Mouse (Mus musculus) adrenal gland, postnatal 14 days (tissue): ENCODE data around the gene Zfp72. TPM values are rescaled to one million over a fixed set of nuclear protein-coding genes. Genes with fewer than 3 reads are reported as not detected.

Experiments
- DNase-seq: peaks from one replicate; pipeline ENCODE4 v3.0.0; 2021; ENCODE audit warnings: mixed read lengths
- long read RNA-seq, 2 experiments: library from polyadenylated mRNA; stranded (forward); transcript quantifications; one replicate each; pipeline ENCODE4 v2.0.0; 2021
- microRNA-seq, 2 experiments: library from miRNA; unstranded; fragments of <30 nt; microRNA quantifications; one replicate each; pipeline ENCODE4 v1.2.0; 2021
- total RNA-seq: library from RNA; stranded (reverse); gene quantifications from 2 replicates; pipeline ENCODE4 v1.2.3, GENCODE M21; 2021

Gene Zfp72
- 3.4 and 3.7 TPM in 2 replicates for total RNA-seq
- long read RNA-seq, experiment 1, full-length matches to known transcripts, result 2 of 2 reads
- long read RNA-seq, experiment 1, partial matches to known transcripts, result 0 of 2 reads
- long read RNA-seq, experiment 1, other reads (novel, unspliced or antisense), result 0 of 2 reads
- long read RNA-seq, experiment 2, full-length matches to known transcripts, result 1 of 1 reads
- long read RNA-seq, experiment 2, partial matches to known transcripts, result 0 of 1 reads
- long read RNA-seq, experiment 2, other reads (novel, unspliced or antisense), result 0 of 1 reads

DNA sequence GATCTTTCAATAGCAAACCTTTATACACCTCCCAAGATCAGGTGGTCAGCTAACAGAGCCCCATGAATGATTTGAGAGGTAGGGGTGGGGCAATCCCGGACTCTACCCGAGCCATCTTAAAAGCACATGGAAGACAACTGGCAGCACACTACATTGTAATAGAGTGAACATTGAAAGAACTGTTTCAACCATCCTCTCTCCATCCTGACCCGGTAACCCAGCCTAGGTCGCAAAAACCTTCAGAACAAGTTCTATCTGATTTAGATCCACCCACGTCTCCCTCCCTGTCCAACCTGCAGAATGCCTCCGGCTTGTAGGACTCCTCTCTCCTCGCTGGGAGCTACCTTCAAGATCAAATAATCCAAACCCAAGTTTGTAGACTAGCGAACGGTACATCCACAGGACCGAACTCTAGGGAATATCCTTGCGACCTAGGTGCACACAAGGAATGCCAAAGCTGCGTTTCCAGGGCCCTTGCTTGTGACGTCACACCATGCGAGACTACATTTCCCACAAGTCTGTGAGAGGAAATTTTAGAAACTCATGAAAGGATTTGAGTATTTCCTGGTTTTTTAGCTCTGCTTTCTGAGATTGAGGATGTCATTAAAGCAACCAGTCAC lies at the start of gene Zfp72:
Gene Zfp72 (minus strand): TSS at position 466 of the 620 bp plus-strand sequence.
- peak; percentile 86 for DNase-seq

DNA sequence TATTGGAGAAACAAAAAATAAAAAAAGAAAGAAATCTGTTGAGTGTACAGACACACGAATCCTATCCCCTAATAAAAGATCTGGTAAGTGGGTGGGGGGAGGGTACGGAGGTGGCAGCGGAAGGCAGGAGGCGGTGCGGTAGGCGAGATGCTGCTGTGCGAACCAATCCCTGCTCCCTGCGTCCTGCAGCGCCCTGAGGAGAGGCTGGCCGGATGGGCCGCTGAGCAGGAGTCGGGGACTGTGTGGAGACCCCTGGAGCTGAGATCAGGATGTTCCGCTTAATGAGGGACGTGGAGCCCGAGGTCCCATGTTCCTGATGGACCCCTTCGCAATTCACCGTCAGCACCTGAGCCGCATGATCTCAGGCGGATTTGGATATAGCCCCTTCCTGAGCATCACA lies 49.3 kb upstream of the Zfp72 start:
- DNase-seq, result no peak

DNA sequence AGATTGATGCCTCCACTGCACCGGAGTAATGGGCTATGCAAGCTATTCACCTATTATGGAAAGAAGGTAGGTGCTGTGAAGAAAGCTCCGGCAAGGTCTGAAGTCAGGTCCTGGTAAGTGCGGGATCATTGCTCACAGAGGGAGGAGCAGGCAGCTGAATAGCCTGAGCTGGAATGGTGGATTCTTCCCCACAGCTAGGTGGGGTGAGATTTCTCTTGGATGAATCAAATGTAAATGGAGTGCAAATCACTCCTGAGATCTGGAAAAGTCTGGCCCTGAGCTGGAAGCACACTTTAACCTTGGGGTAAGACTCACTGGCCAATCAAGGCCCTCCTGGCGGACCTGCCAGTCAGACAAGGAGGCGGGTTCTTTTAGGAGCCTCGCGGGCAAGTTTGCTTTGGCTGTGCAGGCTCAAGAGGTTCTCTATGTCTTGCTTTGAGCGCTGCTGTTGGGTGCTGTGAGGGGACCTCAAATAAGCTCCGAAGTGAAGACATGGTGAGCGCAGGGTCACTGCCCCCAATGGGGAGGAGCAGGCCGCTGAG lies 8.7 kb upstream of the Zfp72 start, which contains the start of gene Ftl1-ps1:
Gene Ftl1-ps1 (plus strand): TSS at position 397 of the 542 bp plus-strand sequence.
- peak; percentile 77 for DNase-seq

DNA sequence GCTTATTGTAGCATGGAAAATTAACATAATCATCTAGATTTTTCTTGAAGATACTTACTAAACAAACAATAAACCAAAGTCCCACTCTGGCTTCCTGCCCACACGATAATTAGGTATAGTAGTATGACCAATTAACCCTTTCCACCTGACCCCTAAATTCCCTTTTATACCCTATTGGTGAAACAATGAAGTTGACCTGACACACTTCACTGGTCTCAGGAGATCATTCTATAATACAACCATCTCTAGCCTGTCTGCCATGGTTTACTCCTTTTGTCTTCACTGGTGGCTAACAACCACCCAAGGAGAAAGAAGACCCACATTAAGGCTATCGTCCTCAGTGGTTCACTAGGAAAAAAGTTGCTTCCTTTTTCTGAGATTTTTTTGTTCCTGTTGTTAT lies 520 bp upstream of the Zfp72 start:
- DNase-seq, result no peak

DNA sequence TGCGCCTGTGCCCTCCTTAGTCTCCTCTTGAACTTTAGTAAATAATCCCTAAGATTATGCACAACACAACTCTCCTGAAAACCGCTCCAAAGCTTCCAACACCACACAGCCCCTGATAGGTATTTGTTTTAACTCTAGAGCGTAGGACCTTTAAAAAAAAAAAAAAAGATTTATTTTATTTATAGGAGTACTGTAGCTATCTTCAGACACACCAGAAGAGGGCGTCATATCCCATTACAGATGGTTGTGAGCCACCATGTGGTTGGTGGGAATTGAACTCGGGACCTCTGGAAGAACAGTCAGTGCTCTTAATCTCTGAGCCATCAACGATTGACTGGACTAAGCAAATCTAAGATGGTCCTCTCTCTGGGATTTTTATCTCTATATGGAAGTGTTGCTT lies 906 bp downstream of the Zfp72 start:
- no peak for DNase-seq

DNA sequence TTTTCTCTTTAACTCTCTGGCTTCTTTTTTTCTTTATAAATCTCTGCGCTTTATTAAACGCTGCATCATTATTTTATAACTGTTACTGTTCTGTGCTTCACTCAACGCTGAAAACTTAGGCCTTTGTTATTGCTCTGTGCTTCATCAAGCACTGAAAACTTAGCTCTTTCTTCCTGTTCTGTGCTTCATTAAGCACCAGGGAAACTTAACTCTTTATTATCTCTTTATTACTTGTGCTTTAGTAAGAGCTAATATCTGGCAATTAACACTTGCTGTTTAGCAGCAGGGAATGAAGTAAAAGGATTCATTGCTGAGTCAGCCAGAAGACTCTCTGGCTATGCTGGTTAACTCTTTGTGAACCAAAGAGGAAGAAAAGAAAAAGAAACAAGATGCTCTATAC lies 8.3 kb downstream of the Zfp72 start:
- no peak for DNase-seq

DNA sequence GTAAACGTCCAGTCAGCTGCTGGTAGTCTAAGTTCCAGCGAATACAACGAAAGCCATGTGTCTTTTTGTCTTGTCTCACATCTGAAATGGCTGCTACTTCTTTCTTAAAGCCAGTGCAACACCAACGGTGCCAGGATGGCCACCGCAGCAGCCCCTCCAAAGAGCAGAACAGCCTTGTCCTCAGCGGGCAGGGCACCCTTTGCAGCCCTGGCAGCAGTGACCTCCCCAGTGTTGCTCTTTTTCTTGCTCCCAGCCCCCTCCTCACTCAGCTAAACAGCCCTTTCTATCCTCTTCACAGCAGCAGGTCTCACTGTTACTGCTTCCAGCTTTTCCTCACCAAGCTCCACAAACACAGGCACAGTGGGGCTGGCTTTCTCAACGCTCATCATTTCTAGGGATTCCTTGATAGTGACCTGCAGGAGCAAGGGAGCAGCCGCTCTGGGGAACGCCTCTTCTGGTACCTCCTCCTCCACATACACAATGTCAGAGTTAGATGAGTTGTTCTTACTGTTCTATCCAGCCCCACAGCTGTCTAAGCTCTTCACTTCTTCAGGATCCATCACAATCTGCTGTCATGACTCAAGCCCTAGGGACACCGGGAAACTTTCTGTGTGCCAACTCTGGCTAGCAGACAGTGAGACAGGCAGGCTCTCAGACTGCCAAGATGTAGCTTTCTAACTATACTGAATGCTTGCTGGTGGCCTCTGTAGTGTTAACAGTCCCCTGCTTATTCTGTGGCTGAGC lies 8.9 kb downstream of the Zfp72 start:
- DNase-seq, result peak; percentile 7

DNA sequence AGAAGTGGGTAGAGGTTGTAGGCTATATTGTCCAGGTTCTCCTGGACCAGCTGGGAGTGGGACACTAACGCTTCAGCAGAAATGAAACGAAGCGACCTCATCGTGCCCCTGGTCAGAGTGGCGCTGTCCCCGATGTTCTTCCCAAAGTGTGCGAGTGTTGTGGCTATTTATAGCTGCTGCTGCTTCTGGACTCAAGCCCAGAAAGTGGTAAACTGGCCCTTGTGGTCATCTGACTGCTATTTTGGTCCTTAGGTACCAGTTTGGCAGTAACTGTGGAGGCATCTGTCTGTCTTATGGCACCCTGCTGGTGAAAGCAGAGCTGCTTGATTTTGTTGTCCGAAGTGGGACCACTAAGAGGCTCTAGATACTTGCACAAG lies 26.8 kb downstream of the Zfp72 start, which contains the start of gene Lrrc14b:
Gene Lrrc14b (minus strand): TSS at position 147 of the 377 bp plus-strand sequence.
- peak; percentile 60 for DNase-seq

DNA sequence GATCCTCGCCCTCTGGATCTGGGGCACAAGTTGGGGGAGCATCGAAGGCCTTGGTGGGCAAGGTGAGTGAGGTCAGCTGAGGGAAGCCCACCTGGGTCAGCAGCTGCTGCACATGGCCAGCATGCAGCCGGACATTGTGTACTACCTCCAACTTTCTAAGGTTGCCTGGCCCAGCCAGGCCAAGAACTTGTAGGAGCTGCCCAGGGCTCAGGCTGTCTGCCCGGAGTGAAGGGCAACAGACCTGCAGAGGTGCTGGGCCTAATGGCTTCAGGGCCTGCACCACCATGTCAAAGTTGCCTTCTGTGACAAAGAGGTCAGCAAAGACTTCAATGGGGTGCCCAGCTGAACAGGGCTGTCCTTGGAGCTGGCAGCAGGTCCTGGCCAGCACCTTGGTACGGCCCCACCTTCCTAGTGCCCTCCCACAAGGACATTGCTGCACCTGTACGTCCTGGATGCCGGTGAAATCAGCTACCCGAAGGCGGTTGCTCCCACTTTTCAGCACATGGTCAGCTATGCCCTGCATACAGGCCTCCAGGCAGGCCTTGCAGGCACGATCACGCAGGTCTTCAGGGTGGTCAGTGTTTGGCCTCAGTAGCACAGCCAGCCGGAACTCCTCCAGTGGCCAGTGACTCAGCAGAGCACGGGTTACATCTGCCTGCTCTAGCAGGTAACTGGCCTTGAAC lies 27.3 kb downstream of the Zfp72 start:
- DNase-seq, result no peak

DNA sequence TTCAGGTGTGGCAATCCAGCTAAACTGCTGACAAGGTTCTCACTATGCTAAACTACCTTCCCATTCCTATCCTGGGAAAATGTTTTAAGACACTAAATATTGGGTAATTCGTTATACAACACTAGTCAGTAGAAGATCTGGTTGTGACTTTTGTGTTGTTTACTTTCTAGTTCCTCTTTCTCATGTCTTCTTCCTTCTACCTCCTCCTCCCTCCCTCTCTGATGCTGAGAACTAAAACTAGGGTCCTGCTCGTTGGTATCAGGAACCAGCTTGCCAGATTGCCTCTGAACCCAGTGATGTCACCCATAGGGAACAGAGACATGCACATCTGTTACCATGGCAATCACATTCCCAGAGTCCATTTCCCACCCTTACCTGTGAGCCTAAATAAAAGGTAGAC lies 28.4 kb downstream of the Zfp72 start:
- DNase-seq, result no peak

DNA sequence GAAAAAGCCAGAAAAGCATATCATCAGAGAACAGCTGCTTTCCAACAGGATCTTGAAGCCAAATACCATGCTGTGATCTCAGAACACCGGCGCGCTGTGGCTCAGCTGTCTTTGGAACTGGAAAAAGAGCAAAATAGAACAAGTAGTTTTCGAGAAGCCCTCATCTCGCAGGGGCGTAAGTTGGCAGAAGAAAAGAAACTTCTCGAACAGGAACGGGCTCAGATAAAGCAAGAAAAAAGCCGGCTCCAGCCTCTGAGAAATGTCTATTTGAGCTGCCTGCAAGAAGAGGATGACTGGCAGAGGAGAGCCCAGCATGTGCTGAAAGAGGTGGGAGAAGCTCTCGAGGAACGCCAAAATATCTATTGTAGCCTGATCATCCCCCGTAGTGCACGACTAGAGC lies 34.1 kb downstream of the Zfp72 start:
- no peak for DNase-seq

DNA sequence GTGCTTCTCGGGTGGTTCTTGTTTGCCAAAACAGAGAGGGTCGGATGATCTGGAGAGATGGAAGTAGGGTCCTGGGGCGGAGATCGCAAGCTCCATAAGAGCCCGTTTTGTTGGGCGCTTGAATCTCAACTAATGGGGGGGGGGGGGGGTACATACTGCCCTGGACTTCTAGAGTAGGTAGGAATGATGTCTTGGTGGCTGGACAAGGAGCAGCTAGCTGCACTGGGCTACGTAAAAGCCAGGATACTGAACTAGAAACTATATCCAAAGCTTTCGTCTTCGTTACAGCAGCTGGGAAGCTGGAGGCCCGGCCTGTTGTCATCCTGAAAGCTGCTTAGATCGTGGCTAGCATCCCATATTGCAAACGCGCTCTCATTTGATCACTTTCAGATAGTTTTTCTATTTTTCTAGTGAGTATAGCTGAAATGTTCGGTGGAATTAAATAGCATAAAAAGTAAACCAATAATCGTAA lies 40.2 kb downstream of the Zfp72 start:
- no peak for DNase-seq

DNA sequence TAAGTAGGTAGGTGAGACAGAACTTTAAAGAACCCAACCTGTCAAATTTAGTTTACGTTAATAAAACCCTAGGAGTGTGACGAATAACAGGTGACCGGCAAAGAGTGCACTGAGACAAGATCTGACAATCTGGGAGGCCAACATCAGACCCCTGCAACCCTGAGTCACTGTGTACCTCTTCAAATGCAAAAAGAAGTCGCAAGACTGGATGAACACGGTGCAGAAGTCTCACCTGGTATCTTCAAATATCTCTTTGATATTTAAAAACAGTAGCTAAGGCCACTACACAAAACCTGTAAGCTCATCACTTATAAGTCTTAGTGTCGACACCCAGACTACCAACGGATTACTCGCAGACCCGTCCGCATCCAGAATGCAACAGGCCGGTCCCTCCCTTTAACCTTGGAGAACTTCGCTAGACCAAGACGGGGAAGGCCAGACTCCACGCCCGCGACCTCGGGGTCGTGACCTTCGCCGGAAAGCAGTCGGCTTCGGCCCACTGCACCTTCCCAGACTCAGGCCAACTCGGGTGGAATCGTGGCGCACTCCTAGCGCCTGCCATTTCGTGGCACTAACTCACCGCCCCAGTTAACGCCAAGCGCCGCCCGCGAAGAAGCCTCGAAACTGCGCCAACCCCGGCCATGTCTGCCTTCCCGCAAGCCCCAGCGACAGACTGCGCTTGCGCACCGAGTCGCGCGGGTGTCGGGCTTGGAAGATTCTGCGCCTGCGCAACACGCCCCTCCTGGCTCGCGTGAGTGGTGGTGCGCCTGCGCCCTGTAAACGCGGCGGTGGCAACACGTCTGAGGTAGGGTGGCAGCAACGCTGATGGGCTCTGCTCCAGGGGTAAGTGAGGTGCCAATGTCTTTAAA lies 40.8 kb downstream of the Zfp72 start, which contains the start of the genes Sdha and Ccdc127:
Gene Sdha (minus strand): TSS at position 715 of the 869 bp plus-strand sequence.
Gene Ccdc127 (plus strand): TSS at position 744 of the 869 bp plus-strand sequence.
- peak; percentile 98 for DNase-seq

DNA sequence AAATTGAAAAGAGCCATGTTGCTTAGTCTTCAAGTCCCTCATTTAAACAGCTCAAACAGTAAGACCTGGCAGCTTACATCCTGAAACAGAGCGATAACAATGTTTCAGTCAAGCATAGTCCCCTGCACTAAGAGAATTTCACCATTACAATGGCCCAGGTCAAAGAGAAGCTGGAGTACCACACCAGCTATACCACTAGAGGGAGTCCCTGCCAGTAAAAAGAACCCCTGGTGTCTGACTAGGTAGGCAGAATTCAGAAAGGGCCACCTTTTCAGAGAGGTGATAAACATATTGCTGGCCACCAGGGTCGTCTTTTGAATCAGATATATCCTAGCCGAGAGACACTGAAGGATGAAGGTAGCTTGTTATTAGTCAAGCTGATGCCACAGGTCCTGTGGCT lies 49.6 kb downstream of the Zfp72 start:
- DNase-seq, result peak; percentile 67

DNA sequence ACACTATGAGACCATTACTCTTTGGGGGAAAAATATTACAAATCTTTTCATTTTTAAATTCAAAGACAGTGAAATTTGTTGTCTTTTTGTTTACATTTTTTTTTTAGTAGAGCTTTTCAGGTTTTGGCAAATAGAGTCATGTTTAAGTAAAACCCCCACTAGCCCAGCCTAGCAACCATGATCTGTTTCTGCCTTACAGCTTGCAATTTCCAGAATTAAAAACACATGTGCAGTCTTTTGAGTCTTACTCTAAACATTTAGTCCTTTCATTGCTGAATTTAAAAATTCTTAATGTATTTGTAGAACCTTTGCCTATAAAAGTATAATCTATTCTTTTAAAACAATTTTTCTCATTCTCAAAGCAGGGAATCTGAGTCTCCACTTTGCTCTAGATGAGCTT lies 61.3 kb downstream of the Zfp72 start:
- no peak for DNase-seq

Small RNA genes lying within 50 kb of the gene (microRNA-seq; reads per million reads assigned to microRNA genes)
- gene Mir692-3, result 0 reads per million in 2 experiments

Other genes with a start within 250 kb of the Zfp72 start
- 50.4 and 51.5 TPM in 2 replicates for gene Exoc3, start 182.1 kb downstream of the Zfp72 start, total RNA-seq
- 0.70 and 1.2 TPM in 2 replicates for gene Ahrr, start 98.5 kb downstream of the Zfp72 start, total RNA-seq
- 127 and 129 TPM in 2 replicates for gene Pdcd6, start 73.3 kb downstream of the Zfp72 start, total RNA-seq
- 906 and 913 TPM in 2 replicates for gene Sdha, start 40.6 kb downstream of the Zfp72 start, total RNA-seq
- 51.2 and 51.6 TPM in 2 replicates for gene Ccdc127, start 40.5 kb downstream of the Zfp72 start, total RNA-seq
- 0.15 and 0.19 TPM in 2 replicates for gene Lrrc14b, start 26.8 kb downstream of the Zfp72 start, total RNA-seq
- gene Ftl1-ps1, start 8.9 kb upstream of the Zfp72 start, total RNA-seq, result 587 and 595 TPM in 2 replicates
- gene Zfp825, start 103.2 kb upstream of the Zfp72 start, total RNA-seq, result 8.6 and 11.6 TPM in 2 replicates
- 57.4 and 60.3 TPM in 2 replicates for gene Erap1, start 248.7 kb upstream of the Zfp72 start, total RNA-seq